Mouse (Mus musculus): ENCODE results near the gene Sumo3. TPM values are rescaled to one million over a fixed set of nuclear protein-coding genes. Genes with fewer than 3 reads are reported as not detected.
A peak's percentile ranks its signal among the peaks of the same experiment; 100 is the strongest.

Gene Sumo3
- polyA plus RNA-seq, 1 experiment from 2014 or later = 156 TPM

DNA sequence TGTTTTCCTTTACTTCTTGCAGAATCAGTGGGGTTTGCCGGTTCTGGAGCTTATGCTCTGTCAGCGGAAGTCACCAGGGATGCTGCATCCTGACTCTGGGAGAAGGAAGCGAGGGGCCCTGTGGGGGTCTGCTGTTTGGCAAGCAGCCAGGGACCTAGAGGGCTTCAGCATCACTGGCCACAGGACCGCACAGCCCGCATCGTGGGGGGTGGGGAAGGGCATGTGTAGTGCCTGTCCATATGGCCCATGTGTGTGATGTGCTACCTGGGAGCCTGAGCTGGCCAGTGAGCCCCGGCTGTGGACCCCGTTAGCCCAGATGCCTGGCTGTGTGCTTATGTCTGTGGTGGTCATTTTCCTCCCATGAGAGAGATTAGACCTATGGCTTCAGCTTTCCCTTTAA is 16.1 kb upstream of the Sumo3 start:
- Histone ChIP-seq H3K36me3 (ENCODE audit: control insufficient read depth, insufficient read depth, low read length) (peaks cover 80% of the 10 kb centered on the region), H3K27ac (replicated peaks in 1 of 2; ENCODE audit: control insufficient read depth in 1 of 2, insufficient read depth in 1 of 2, low read depth in 2 of 2, low read length in 2 of 2) (peak overlapping the region in 1 of 2 experiments; percentile 66; a peak in 2 of 4 replicates), H3K27me3 (ENCODE audit: control insufficient read depth, insufficient read depth, low read length) (no peaks in the 10 kb centered on the region), H3K4me3 (ENCODE audit: control insufficient read depth in 1 of 2, insufficient read depth in 1 of 2, low read depth in 1 of 2, low read length in 2 of 2) (no peak overlapping the region), H3K4me1 (ENCODE audit: control insufficient read depth in 2 of 2, insufficient read depth in 2 of 2, low read length in 2 of 2) (peaks cover 16 to 36% of the 10 kb centered on the region in 2 experiments), H3K9ac (ENCODE audit: low read length) (peak overlapping the region; percentile 34; the same call in 1 of the 2 replicates), H3K4me2 (ENCODE audit: low read length) (no peak overlapping the region; the same call in 1 of the 2 replicates), H3K9me3 (ENCODE audit: control insufficient read depth, low read length) (no peaks in the 10 kb centered on the region)
- WGBS = 79% methylated on average over 8 of the region's 8 CpGs
- no peak for ATAC-seq (ENCODE audit: insufficient number of reproducible peaks, insufficient read depth, low FRiP score, low read depth)

DNA sequence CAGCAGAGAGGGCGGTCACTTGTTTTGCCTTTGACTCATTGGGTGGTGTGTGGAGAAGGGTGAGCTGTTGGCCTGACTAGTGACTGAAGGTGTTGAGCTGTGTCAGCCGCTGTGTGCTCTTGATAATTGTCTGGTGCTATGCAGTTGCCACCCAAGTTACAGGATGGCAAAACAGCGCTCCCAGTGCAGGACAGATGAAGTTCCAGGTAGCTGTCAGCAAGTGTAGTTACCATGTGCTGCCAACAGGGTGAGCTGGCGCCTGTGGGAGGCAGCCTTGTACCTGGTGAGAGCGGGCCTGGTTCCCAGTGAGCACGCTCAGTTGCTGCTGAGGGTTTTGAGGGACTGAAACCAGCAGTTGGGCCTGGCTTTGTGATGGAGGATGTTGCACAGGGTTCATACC is 15.1 kb upstream of the Sumo3 start:
- H3K9ac ChIP-seq (ENCODE audit: low read length) = no peak overlapping the region
- H3K36me3 ChIP-seq (ENCODE audit: control insufficient read depth, insufficient read depth, low read length) = peaks cover 88% of the 10 kb centered on the region
- H3K4me3 ChIP-seq (ENCODE audit: control insufficient read depth in 1 of 2, insufficient read depth in 1 of 2, low read depth in 1 of 2, low read length in 2 of 2) = no peak overlapping the region
- ATAC-seq (ENCODE audit: insufficient number of reproducible peaks, insufficient read depth, low FRiP score, low read depth) = 0 out of 2 replicates have a peak, but pooled peaks have one; percentile 5
- H3K4me1 ChIP-seq (ENCODE audit: control insufficient read depth in 2 of 2, insufficient read depth in 2 of 2, low read length in 2 of 2) = peaks cover 16 to 36% of the 10 kb centered on the region in 2 experiments
- H3K27me3 ChIP-seq (ENCODE audit: control insufficient read depth, insufficient read depth, low read length) = no peaks in the 10 kb centered on the region
- H3K27ac ChIP-seq (replicated peaks in 1 of 2; ENCODE audit: control insufficient read depth in 1 of 2, insufficient read depth in 1 of 2, low read depth in 2 of 2, low read length in 2 of 2) = no peak overlapping the region; a peak in 1 of 4 replicates
- no peak overlapping the region for H3K4me2 ChIP-seq (ENCODE audit: low read length)
- no peaks in the 10 kb centered on the region for H3K9me3 ChIP-seq (ENCODE audit: control insufficient read depth, low read length)
- WGBS = 42% methylated on average over 6 of the region's 6 CpGs

GRCm38 (mm10) chr10:77591546-77591945 is 14.4 kb upstream of the Sumo3 start:
- Histone ChIP-seq H3K27ac (replicated peaks in 1 of 2; ENCODE audit: control insufficient read depth in 1 of 2, insufficient read depth in 1 of 2, low read depth in 2 of 2, low read length in 2 of 2) (no peak overlapping the region), H3K4me2 (ENCODE audit: low read length) (no peak overlapping the region), H3K9ac (ENCODE audit: low read length) (no peak overlapping the region; the same call in 1 of the 2 replicates), H3K9me3 (ENCODE audit: control insufficient read depth, low read length) (no peaks in the 10 kb centered on the region), H3K4me1 (ENCODE audit: control insufficient read depth in 2 of 2, insufficient read depth in 2 of 2, low read length in 2 of 2) (peaks cover 16 to 29% of the 10 kb centered on the region in 2 experiments), H3K4me3 (ENCODE audit: control insufficient read depth in 1 of 2, insufficient read depth in 1 of 2, low read depth in 1 of 2, low read length in 2 of 2) (no peak overlapping the region), H3K36me3 (ENCODE audit: control insufficient read depth, insufficient read depth, low read length) (peaks cover 90% of the 10 kb centered on the region), H3K27me3 (ENCODE audit: control insufficient read depth, insufficient read depth, low read length) (no peaks in the 10 kb centered on the region)
- ATAC-seq (ENCODE audit: insufficient number of reproducible peaks, insufficient read depth, low FRiP score, low read depth) = no peak
- 69% methylated on average over 6 of the region's 6 CpGs for WGBS

- ATAC-seq (ENCODE audit: insufficient number of reproducible peaks, insufficient read depth, low FRiP score, low read depth) = no peak
- Histone ChIP-seq H3K9me3 (ENCODE audit: control insufficient read depth, low read length) (no peaks in the 10 kb centered on the region), H3K36me3 (ENCODE audit: control insufficient read depth, insufficient read depth, low read length) (peaks cover 81% of the 10 kb centered on the region), H3K4me3 (ENCODE audit: control insufficient read depth in 1 of 2, insufficient read depth in 1 of 2, low read depth in 1 of 2, low read length in 2 of 2) (no peak overlapping the region), H3K27ac (replicated peaks in 1 of 2; ENCODE audit: control insufficient read depth in 1 of 2, insufficient read depth in 1 of 2, low read depth in 2 of 2, low read length in 2 of 2) (no peak overlapping the region), H3K4me1 (ENCODE audit: control insufficient read depth in 2 of 2, insufficient read depth in 2 of 2, low read length in 2 of 2) (peaks cover 4 to 5% of the 10 kb centered on the region in 2 experiments; a peak in 2 of 4 replicates), H3K27me3 (ENCODE audit: control insufficient read depth, insufficient read depth, low read length) (no peaks in the 10 kb centered on the region), H3K9ac (ENCODE audit: low read length) (no peak overlapping the region), H3K4me2 (ENCODE audit: low read length) (no peak overlapping the region)
- WGBS = 87% methylated on average over 2 of the region's 2 CpGs
Observed at GRCm38 (mm10) chr10:77596060-77596459, 9.8 kb upstream of the Sumo3 start.

- 61% methylated on average over 4 of the region's 4 CpGs for WGBS
Observed at GRCm38 (mm10) chr10:77603021-77603420, 2.9 kb upstream of the Sumo3 start.

GRCm38 (mm10) chr10:77604111-77604510 is 1.8 kb upstream of the Sumo3 start:
- 93% methylated on average over 6 of the region's 6 CpGs for WGBS
- Histone ChIP-seq H3K9me3 (ENCODE audit: control insufficient read depth, low read length) (peaks cover 3% of the 10 kb centered on the region; the same call in 1 of the 2 replicates), H3K4me1 (ENCODE audit: control insufficient read depth in 2 of 2, insufficient read depth in 2 of 2, low read length in 2 of 2) (peaks cover 17 to 19% of the 10 kb centered on the region in 2 experiments), H3K9ac (ENCODE audit: low read length) (no peak overlapping the region), H3K27ac (replicated peaks in 1 of 2; ENCODE audit: control insufficient read depth in 1 of 2, insufficient read depth in 1 of 2, low read depth in 2 of 2, low read length in 2 of 2) (no peak overlapping the region), H3K27me3 (ENCODE audit: control insufficient read depth, insufficient read depth, low read length) (no peaks in the 10 kb centered on the region), H3K4me2 (ENCODE audit: low read length) (no peak overlapping the region), H3K4me3 (ENCODE audit: control insufficient read depth in 1 of 2, insufficient read depth in 1 of 2, low read depth in 1 of 2, low read length in 2 of 2) (no peak overlapping the region), H3K36me3 (ENCODE audit: control insufficient read depth, insufficient read depth, low read length) (peaks cover 13% of the 10 kb centered on the region; the same call in 1 of the 2 replicates)
- no peak for ATAC-seq (ENCODE audit: insufficient number of reproducible peaks, insufficient read depth, low FRiP score, low read depth)

More at GRCm38 (mm10) chr10:77603021-77603420, 2.9 kb upstream of the Sumo3 start:
- H3K4me3 ChIP-seq (ENCODE audit: control insufficient read depth in 1 of 2, insufficient read depth in 1 of 2, low read depth in 1 of 2, low read length in 2 of 2) = no peak overlapping the region
- H3K9me3 ChIP-seq (ENCODE audit: control insufficient read depth, low read length) = peaks cover 3% of the 10 kb centered on the region; the same call in 1 of the 2 replicates
- H3K27me3 ChIP-seq (ENCODE audit: control insufficient read depth, insufficient read depth, low read length) = no peaks in the 10 kb centered on the region
- H3K27ac ChIP-seq (replicated peaks in 1 of 2; ENCODE audit: control insufficient read depth in 1 of 2, insufficient read depth in 1 of 2, low read depth in 2 of 2, low read length in 2 of 2) = no peak overlapping the region
- no peak overlapping the region for H3K9ac ChIP-seq (ENCODE audit: low read length)
- H3K4me2 ChIP-seq (ENCODE audit: low read length) = no peak overlapping the region
- H3K36me3 ChIP-seq (ENCODE audit: control insufficient read depth, insufficient read depth, low read length) = peaks cover 17% of the 10 kb centered on the region
- peaks cover 18 to 23% of the 10 kb centered on the region in 2 experiments for H3K4me1 ChIP-seq (ENCODE audit: control insufficient read depth in 2 of 2, insufficient read depth in 2 of 2, low read length in 2 of 2)
- ATAC-seq (ENCODE audit: insufficient number of reproducible peaks, insufficient read depth, low FRiP score, low read depth) = no peak

DNA sequence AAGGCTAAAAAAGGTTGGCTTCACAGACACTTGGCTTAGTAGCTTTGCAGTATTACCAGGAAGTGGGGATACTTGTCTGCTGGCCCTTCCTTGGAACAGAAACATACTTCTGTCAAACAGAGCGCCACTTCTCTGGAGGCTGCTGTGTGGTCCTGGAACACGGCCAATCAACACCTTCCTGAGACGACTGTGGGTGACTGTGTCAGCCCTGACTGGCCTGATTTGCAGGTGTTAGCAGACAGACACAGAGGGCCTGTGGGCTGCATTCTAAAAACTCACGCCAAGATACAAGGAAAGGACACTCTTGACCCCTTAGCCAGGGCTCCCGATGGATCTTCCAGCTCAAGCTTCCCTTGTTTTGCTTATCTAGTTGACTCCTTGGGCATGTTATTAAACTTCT is 939 bp upstream of the Sumo3 start:
- Histone ChIP-seq H3K9me3 (ENCODE audit: control insufficient read depth, low read length) (peaks cover 3% of the 10 kb centered on the region; the same call in 1 of the 2 replicates), H3K27ac (replicated peaks in 1 of 2; ENCODE audit: control insufficient read depth in 1 of 2, insufficient read depth in 1 of 2, low read depth in 2 of 2, low read length in 2 of 2) (peak overlapping the region; percentile 96 to 97), H3K4me3 (ENCODE audit: control insufficient read depth in 1 of 2, insufficient read depth in 1 of 2, low read depth in 1 of 2, low read length in 2 of 2) (no peak overlapping the region), H3K4me2 (ENCODE audit: low read length) (no peak overlapping the region), H3K4me1 (ENCODE audit: control insufficient read depth in 2 of 2, insufficient read depth in 2 of 2, low read length in 2 of 2) (peaks cover 15 to 19% of the 10 kb centered on the region in 2 experiments), H3K36me3 (ENCODE audit: control insufficient read depth, insufficient read depth, low read length) (peaks cover 15% of the 10 kb centered on the region), H3K9ac (ENCODE audit: low read length) (no peak overlapping the region), H3K27me3 (ENCODE audit: control insufficient read depth, insufficient read depth, low read length) (no peaks in the 10 kb centered on the region)
- 32% methylated on average over 5 of the region's 5 CpGs for WGBS
- no peak for ATAC-seq (ENCODE audit: insufficient number of reproducible peaks, insufficient read depth, low FRiP score, low read depth)

GRCm38 (mm10) chr10:77605368-77605767 is 529 bp upstream of the Sumo3 start:
- no peaks in the 10 kb centered on the region for H3K27me3 ChIP-seq (ENCODE audit: control insufficient read depth, insufficient read depth, low read length)
- H3K4me3 ChIP-seq (ENCODE audit: control insufficient read depth in 1 of 2, insufficient read depth in 1 of 2, low read depth in 1 of 2, low read length in 2 of 2) = peak overlapping the region; percentile 81 to 96; a peak in 2 of 4 replicates
- H3K27ac ChIP-seq (replicated peaks in 1 of 2; ENCODE audit: control insufficient read depth in 1 of 2, insufficient read depth in 1 of 2, low read depth in 2 of 2, low read length in 2 of 2) = peak overlapping the region; percentile 96 to 97
- H3K4me1 ChIP-seq (ENCODE audit: control insufficient read depth in 2 of 2, insufficient read depth in 2 of 2, low read length in 2 of 2) = peaks cover 15 to 19% of the 10 kb centered on the region in 2 experiments
- peaks cover 3% of the 10 kb centered on the region; the same call in 1 of the 2 replicates for H3K9me3 ChIP-seq (ENCODE audit: control insufficient read depth, low read length)
- WGBS = 13% methylated on average over 1 of the region's 1 CpGs
- H3K9ac ChIP-seq (ENCODE audit: low read length) = 0 out of 2 replicates have a peak overlapping the region, but pooled peaks have one; percentile 86
- H3K4me2 ChIP-seq (ENCODE audit: low read length) = peak overlapping the region; percentile 97
- peaks cover 19% of the 10 kb centered on the region for H3K36me3 ChIP-seq (ENCODE audit: control insufficient read depth, insufficient read depth, low read length)
- no peak for ATAC-seq (ENCODE audit: insufficient number of reproducible peaks, insufficient read depth, low FRiP score, low read depth)

Measured in heart, embryonic 14.5 days (tissue).